Mouse (Mus musculus) adrenal gland, postnatal 4 days (tissue): ENCODE measurements around the gene Trmt1. TPM values are rescaled to one million over a fixed set of nuclear protein-coding genes. Genes with fewer than 3 reads are reported as not detected.
"Not testable (repeated sequence)": the region's sequence is repeated elsewhere in the genome, so short reads cannot be mapped to it uniquely, and the experiment has no call there.

ENCODE experiments used
- DNase-seq, 2 experiments: peaks; one replicate each; pipeline ENCODE4 v3.0.0; 2021 to 2022; ENCODE audit warnings: low spot score in 2 of 2, mixed read lengths in 2 of 2
- total RNA-seq, 2 experiments: library from RNA; stranded (reverse); gene quantifications; 2 replicates each; pipeline ENCODE4 v1.2.3; 2021

Gene Trmt1
- total RNA-seq, 2 experiments from 2014 or later: 122 to 124 TPM

GRCm38 (mm10) chr8:84658951-84659350 lies 27.2 kb upstream of the Trmt1 start:
- no peak for DNase-seq

- DNase-seq: no peak
Measured at GRCm38 (mm10) chr8:84659936-84660818, 25.9 kb upstream of the Trmt1 start.

- peak in 1 of 2 experiments; percentile 33 for DNase-seq
Measured at GRCm38 (mm10) chr8:84660819-84661457, 25.2 kb upstream of the Trmt1 start.

GRCm38 (mm10) chr8:84661458-84661871 lies 24.6 kb upstream of the Trmt1 start:
- DNase-seq: peak; percentile 61 to 76

GRCm38 (mm10) chr8:84661961-84662571 lies 24.0 kb upstream of the Trmt1 start:
- no peak for DNase-seq

- peak; percentile 86 to 89 for DNase-seq
Measured at GRCm38 (mm10) chr8:84662581-84663065, 23.5 kb upstream of the Trmt1 start, which contains the start of gene Ier2. Gene Ier2 (minus strand): TSS chr8:84662852.

DNA sequence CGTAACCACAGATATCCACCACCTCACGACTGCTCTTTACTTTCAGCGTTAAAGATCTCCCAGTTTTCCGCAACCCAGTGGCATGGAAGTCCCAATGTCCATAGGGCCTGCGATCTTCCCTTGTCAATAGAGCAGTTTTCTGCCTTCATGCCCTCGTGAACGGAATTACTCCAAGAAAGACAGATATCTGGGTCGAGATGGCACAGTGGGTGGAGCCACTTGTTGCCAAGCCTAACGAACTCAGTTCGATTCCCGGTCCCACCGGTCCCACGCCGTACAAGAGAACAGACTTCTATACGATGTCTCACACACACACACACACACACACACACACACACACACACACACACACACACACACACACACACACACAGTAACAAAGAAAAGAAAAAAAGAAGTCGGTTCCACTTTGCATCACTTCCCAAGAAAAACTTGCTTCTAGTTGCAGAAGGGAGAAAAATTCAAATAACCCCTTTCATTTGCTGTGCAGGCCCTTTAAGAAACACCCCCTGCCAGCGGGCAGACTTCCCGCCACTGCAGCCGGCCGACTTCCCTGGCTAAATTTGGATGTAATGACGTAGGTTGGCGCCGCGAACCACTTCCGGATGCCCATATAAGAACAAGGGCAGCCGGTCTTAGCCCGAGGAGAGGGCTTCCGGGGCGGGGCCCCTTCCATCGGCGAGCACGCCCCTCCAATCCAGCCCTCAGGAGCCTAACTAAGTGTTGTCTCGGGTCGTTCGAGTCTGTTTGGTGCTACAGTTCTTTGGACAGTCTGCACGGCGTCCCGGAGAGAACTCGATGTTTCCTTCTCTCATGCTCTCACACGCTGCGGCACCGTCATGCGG lies 22.4 kb upstream of the Trmt1 start:
- peak; percentile 82 to 87 for DNase-seq

GRCm38 (mm10) chr8:84664566-84665384 lies 21.3 kb upstream of the Trmt1 start:
- DNase-seq: peak; percentile 48 to 60

GRCm38 (mm10) chr8:84665385-84665893 lies 20.7 kb upstream of the Trmt1 start:
- no peak for DNase-seq

- DNase-seq: no peak
Measured at GRCm38 (mm10) chr8:84668081-84668480, 18.0 kb upstream of the Trmt1 start.

- DNase-seq: no peak
Measured at GRCm38 (mm10) chr8:84668731-84669485, 17.2 kb upstream of the Trmt1 start.

GRCm38 (mm10) chr8:84670295-84671006 lies 15.7 kb upstream of the Trmt1 start:
- DNase-seq: not testable (repeated sequence)

- no peak for DNase-seq
Measured at GRCm38 (mm10) chr8:84677305-84677704, 8.8 kb upstream of the Trmt1 start.

GRCm38 (mm10) chr8:84681476-84681875 lies 4.6 kb upstream of the Trmt1 start:
- DNase-seq: no peak

DNA sequence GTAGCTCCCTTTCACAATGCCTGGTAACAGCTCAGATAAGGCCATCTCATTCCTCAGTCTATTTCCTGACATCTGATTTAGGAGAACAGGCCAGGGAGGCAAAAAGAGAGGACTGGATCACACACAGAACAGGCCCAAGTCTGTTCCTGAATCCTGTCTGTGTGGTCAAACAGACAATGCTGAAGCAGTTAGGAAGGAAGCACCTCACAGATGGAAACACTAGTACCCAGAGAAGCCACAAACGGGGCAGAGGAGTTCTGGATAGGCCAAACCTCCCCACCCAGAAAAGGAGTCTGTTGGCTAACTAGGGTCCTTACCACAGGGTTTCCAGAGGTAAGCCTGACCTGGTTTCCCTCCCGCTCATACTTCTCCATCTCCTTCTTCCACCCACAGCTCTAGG lies 3.9 kb upstream of the Trmt1 start:
- DNase-seq: no peak

DNA sequence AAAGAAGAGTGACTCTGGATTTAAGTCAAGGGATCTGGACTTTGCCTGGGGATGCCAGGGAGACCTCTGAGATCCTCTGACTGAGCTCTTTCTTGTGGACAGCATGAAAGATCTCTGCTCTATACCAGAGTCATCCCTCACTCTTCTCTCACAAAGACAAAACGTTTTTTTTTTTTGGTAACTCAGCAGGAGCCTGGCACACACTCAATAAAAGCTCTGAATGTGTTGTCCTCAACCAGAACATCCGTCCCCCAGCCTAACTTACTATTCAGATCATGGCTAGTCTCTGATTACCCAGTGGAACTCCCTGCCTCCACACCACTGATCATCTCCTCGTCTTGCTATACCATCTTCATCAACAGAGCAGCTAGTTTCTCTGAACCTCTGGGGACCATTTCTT lies 1.6 kb upstream of the Trmt1 start:
- DNase-seq: no peak

- DNase-seq: no peak
Measured at GRCm38 (mm10) chr8:84687003-84687704, 1.0 kb downstream of the Trmt1 start.

DNA sequence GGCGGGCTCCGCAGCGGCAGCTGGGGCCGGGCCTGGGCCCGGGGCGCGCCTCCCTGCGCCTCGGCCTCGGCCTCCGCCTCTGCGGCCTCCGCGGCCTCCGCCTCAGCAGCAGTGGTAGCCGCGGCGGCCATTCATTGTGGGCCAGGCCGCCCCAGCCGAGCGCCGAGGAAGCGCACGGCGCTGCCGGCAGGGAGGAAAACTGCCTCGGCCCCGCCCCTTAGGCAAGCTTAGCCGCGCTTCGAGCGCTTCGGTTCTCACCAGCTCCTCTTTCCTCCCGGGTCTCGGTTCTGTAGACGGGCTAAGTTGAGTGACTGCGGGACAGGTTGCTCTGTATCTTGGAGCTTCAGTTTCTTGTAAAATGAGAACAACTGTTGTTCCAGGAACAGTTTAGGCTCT lies 1.6 kb downstream of the Trmt1 start, which contains the start of gene Nacc1:
Gene Nacc1, minus strand, starts transcription at position 158 of the 396 bp plus-strand sequence.
- DNase-seq: peak; percentile 63 to 73
